Mouse (Mus musculus): ENCODE measurements at regions not wholly inside any gene's neighbourhood (a gene's known extent, or its start where the extent isn't known, plus 50 kb on each side); places are given as distances from the start of the nearest gene placed in this dataset.

DNA sequence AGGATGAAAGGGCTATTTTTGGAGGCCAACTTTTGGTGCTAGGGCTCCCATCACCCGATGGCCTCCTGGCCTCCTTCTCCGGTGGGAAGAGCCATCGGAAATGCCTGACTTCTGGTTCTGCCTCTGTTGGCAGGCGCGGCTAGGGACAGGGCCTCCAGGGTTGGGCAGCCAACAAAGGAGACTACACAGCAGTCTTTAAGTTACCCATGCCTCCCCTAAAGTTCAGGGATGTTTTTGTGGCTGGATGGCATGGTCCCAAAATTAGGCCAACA lies 86.2 kb upstream of the Ccnd1 start:
- TF ChIP-seq CTCF (IDR thresholded peaks at IDR 0.05; ENCODE audit: low read depth): no peak

DNA sequence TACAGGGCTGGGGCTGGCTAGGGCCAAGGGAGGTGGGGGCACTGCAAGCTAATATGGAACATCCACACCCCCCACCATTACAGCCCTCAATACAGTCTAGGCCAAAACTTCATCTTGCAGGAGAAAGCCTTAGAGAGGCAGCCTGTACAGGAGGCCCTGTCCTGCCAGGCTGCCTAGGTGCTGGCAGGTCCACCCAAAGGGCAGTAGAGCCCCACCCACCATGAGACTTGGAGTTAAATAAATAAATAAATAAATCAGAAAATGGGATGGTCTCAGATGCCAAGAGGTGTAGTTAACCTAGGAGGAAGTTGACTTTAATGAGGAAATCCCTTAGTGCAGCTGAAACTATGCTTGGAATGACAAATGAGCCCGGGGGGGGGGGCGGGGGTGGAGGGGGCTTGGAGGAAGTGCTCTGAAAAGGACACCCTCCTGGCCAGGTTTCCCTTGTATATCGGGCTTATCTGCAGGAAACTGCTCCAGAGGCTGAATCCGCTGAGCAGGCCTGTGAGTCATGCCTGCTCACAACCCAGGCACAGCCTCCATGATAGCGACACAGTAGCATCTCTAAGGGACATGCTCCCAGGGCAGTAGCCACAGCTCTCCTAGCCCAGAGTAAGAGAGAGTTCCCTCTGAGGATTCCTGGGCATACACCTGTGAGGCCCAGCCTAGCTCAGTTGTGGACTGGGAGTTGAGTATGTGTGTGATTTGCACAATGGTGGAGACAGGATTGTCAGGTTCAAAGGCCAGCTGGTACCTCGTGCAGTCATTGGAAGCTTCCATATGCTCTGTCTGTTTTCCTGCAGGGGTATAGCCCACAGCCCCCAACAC lies 85.7 kb upstream of the Ccnd1 start:
- Histone ChIP-seq H3K4me1 (replicated peaks; ENCODE audit: control insufficient read depth in 2 of 2, insufficient read depth in 2 of 2, low read length in 1 of 2) (peaks cover 0 to 9% of the 10 kb centered on the region in 2 experiments; a peak in 2 of 4 replicates), H3K4me3 (ENCODE audit: insufficient read depth in 1 of 2, low read depth in 2 of 2, low read length in 2 of 2) (no peak overlapping the region), H3K9me3 (ENCODE audit: control insufficient read depth, low read length) (no peaks in the 10 kb centered on the region), H3K27me3 (ENCODE audit: control insufficient read depth, insufficient read depth, low read length) (no peaks in the 10 kb centered on the region), H3K9ac (replicated peaks) (no peak overlapping the region), H3K4me2 (ENCODE audit: low read depth) (no peak overlapping the region), H3K27ac (no peak overlapping the region), H3K36me3 (replicated peaks; ENCODE audit: control insufficient read depth, insufficient read depth, low read depth) (no peaks in the 10 kb centered on the region)
- WGBS (ENCODE audit: insufficient replicate concordance): 5% methylated on average over 6 of the region's 6 CpGs
- ATAC-seq (ENCODE audit: insufficient read depth) (peak; percentile 66; the same call in 1 of the 2 replicates), DNase-seq (ENCODE audit: low read depth in 3 of 3, low spot score in 3 of 3) (no peak)
- no peak for TF ChIP-seq CTCF (IDR thresholded peaks at IDR 0.05; ENCODE audit: low read depth)
- no peak for TF ChIP-seq EP300 (IDR thresholded peaks at IDR 0.05; ENCODE audit: low read depth)

More for the DNA sequence above, 86.2 kb upstream of the Ccnd1 start:
- DNase-seq (ENCODE audit: low read depth in 3 of 3, low spot score in 3 of 3) (no peak), ATAC-seq (ENCODE audit: insufficient read depth) (no peak)
- Histone ChIP-seq H3K36me3 (replicated peaks; ENCODE audit: control insufficient read depth, insufficient read depth, low read depth) (no peaks in the 10 kb centered on the region), H3K4me3 (ENCODE audit: insufficient read depth in 1 of 2, low read depth in 2 of 2, low read length in 2 of 2) (no peak overlapping the region), H3K27me3 (ENCODE audit: control insufficient read depth, insufficient read depth, low read length) (no peaks in the 10 kb centered on the region), H3K4me1 (replicated peaks; ENCODE audit: control insufficient read depth in 2 of 2, insufficient read depth in 2 of 2, low read length in 1 of 2) (peaks cover 0 to 9% of the 10 kb centered on the region in 2 experiments; a peak in 2 of 4 replicates), H3K9me3 (ENCODE audit: control insufficient read depth, low read length) (no peaks in the 10 kb centered on the region), H3K4me2 (ENCODE audit: low read depth) (no peak overlapping the region), H3K27ac (no peak overlapping the region), H3K9ac (replicated peaks) (no peak overlapping the region)
- 48% methylated on average over 5 of the region's 5 CpGs for WGBS (ENCODE audit: insufficient replicate concordance)

- Histone ChIP-seq H3K4me3 (ENCODE audit: insufficient read depth in 1 of 2, low read depth in 2 of 2, low read length in 2 of 2) (no peak overlapping the region), H3K27ac (no peak overlapping the region), H3K9ac (replicated peaks) (no peak overlapping the region), H3K9me3 (ENCODE audit: control insufficient read depth, low read length) (no peaks in the 10 kb centered on the region), H3K4me2 (ENCODE audit: low read depth) (no peak overlapping the region), H3K27me3 (ENCODE audit: control insufficient read depth, insufficient read depth, low read length) (no peaks in the 10 kb centered on the region), H3K36me3 (replicated peaks; ENCODE audit: control insufficient read depth, insufficient read depth, low read depth) (no peaks in the 10 kb centered on the region), H3K4me1 (replicated peaks; ENCODE audit: control insufficient read depth in 2 of 2, insufficient read depth in 2 of 2, low read length in 1 of 2) (peaks cover 0 to 8% of the 10 kb centered on the region in 2 experiments; a peak in 1 of 4 replicates)
- 54% methylated on average over 2 of the region's 2 CpGs for WGBS (ENCODE audit: insufficient replicate concordance)
- DNase-seq (ENCODE audit: low read depth in 3 of 3, low spot score in 3 of 3) (no peak), ATAC-seq (ENCODE audit: insufficient read depth) (no peak)
- TF ChIP-seq EP300 (IDR thresholded peaks at IDR 0.05; ENCODE audit: low read depth): no peak
Observed at GRCm38 (mm10) chr7:145024651-145025050, 84.9 kb upstream of the Ccnd1 start.

DNA sequence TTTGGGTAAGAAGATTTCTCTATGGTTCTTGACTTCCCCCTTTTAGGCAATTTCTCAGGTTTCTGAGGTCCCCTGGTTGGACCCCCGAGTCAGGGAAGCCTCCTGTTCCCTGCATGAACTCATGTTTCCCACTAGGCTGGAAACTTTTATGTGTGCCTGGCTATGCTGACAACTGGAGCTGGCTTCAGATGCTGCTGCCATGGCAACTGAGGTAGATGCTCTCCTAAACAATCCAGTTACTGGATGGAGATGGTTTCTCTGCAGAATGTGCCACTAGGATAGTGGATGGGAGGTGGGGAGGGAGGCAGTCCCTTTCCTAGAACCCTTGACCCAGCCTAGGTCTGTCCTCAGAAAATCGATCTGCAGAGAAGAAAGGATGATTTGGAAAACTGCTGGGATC lies 79.4 kb upstream of the Ccnd1 start:
- peaks cover 0 to 4% of the 10 kb centered on the region in 2 experiments; a peak in 2 of 4 replicates for H3K4me1 ChIP-seq (replicated peaks; ENCODE audit: control insufficient read depth in 2 of 2, insufficient read depth in 2 of 2, low read length in 1 of 2)
- TF ChIP-seq CTCF (IDR thresholded peaks at IDR 0.05; ENCODE audit: low read depth) (no peak), EP300 (IDR thresholded peaks at IDR 0.05; ENCODE audit: low read depth) (no peak)
- H3K36me3 ChIP-seq (replicated peaks; ENCODE audit: control insufficient read depth, insufficient read depth, low read depth): no peaks in the 10 kb centered on the region
- no peak overlapping the region for H3K9ac ChIP-seq (replicated peaks)
- no peak for ATAC-seq (ENCODE audit: insufficient read depth)
- no peak for DNase-seq (ENCODE audit: low read depth in 3 of 3, low spot score in 3 of 3)
- no peak overlapping the region for H3K27ac ChIP-seq
- no peak overlapping the region for H3K4me2 ChIP-seq (ENCODE audit: low read depth)
- 32% methylated on average over 2 of the region's 2 CpGs for WGBS (ENCODE audit: insufficient replicate concordance)
- H3K4me3 ChIP-seq (ENCODE audit: insufficient read depth in 1 of 2, low read depth in 2 of 2, low read length in 2 of 2): no peak overlapping the region
- H3K9me3 ChIP-seq (ENCODE audit: control insufficient read depth, low read length): no peaks in the 10 kb centered on the region
- no peaks in the 10 kb centered on the region for H3K27me3 ChIP-seq (ENCODE audit: control insufficient read depth, insufficient read depth, low read length)

DNA sequence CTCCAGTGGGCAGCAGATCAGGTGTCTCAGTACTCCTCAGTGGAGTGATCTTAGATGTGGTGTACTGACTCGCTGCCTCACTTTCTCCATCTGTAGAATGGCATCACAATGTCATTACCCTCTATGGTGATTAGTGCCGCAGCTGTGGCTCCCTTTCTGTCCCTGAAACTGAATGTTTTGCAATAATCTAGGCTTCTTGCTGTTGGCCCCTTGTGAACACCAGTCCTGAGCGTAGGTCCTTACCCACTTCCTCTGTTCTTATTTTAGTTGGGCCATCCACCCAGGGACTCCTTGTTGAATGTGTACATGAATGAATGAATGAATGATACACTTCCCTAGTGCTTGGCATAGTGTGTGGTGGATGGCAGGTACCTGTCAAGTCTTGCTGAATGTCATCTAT lies 78.4 kb upstream of the Ccnd1 start:
- H3K9ac ChIP-seq (replicated peaks): no peak overlapping the region
- 42% methylated on average over 3 of the region's 3 CpGs for WGBS (ENCODE audit: insufficient replicate concordance)

More for the DNA sequence above, 78.4 kb upstream of the Ccnd1 start:
- ATAC-seq (ENCODE audit: insufficient read depth): no peak
- TF ChIP-seq EP300 (IDR thresholded peaks at IDR 0.05; ENCODE audit: low read depth): no peak
- TF ChIP-seq CTCF (IDR thresholded peaks at IDR 0.05; ENCODE audit: low read depth): no peak
- Histone ChIP-seq H3K27me3 (ENCODE audit: control insufficient read depth, insufficient read depth, low read length) (no peaks in the 10 kb centered on the region), H3K36me3 (replicated peaks; ENCODE audit: control insufficient read depth, insufficient read depth, low read depth) (no peaks in the 10 kb centered on the region), H3K4me3 (ENCODE audit: insufficient read depth in 1 of 2, low read depth in 2 of 2, low read length in 2 of 2) (no peak overlapping the region), H3K4me2 (ENCODE audit: low read depth) (no peak overlapping the region), H3K27ac (no peak overlapping the region), H3K9me3 (ENCODE audit: control insufficient read depth, low read length) (no peaks in the 10 kb centered on the region), H3K4me1 (replicated peaks; ENCODE audit: control insufficient read depth in 2 of 2, insufficient read depth in 2 of 2, low read length in 1 of 2) (peaks cover 0 to 4% of the 10 kb centered on the region in 2 experiments; a peak in 2 of 4 replicates)
- DNase-seq (ENCODE audit: low read depth in 3 of 3, low spot score in 3 of 3): no peak

Measured in liver, embryonic 14.5 days (tissue).